Comparison of ENCODE assay signal across 12 mouse cellular contexts in the genomic region with DNA sequence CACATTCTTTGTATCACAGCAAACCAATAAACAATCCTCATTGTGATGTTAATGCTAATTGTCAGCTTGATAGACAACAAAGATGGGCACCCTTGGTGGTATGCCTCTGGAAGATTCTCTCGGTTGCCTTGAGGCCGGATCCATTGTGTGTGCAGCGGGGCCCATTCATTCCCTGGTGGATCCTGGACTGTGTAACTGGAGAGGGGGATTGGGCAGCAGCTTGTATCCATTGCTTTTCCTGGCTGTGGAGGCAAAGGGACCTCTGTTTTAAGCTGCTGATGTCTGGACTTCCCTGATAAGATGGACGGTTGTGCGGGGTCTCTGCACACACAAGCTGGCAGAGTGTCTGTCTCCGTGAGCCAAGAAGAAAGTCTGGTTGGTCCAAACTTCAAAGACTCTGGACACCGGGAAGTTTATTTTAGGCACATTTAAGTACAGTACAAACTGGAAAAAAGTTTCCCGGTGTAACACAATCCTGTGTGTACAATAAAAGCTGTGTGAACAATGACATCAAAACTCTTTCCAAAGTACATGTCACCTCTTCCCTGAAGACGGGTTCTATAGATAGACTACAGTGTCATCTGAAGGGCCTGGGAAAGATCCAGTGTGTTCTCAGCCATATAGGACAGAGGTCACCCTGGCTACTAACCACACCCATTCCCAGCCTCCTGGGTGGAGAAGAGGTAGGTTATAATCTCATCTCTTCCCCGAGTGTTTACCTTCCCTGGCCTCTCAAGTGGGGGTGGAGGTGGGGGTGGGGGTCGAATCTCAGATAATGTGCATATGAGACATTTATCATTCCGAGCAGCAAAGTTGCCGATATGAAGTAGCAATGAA. TPM values are rescaled to one million over a fixed set of nuclear protein-coding genes. Genes with fewer than 3 reads are reported as not detected.
DNase-seq lines count a peak whose midpoint lies in the region; ATAC-seq lines count a peak whose summit lies in the region.
"Had no signal": no experiment of that assay in that cellular context is flagged by ENCODE, and none has a peak within 500 bp of the region (broad histone marks: within the 10 kb centered on the region; RNA-seq: fewer than 3 reads in every experiment).

No protein-coding gene starts in this region.

- no peak overlapping the region; the same call in 1 of the 2 replicates for H3K27ac ChIP-seq in midbrain, embryonic 11.5 days (ENCODE audit: low read depth, low read length)
- H3K27ac ChIP-seq in midbrain, embryonic 14.5 days (replicated peaks; ENCODE audit: low read depth, low read length), result no peak overlapping the region
- peak overlapping the region; percentile 23; the same call in 1 of the 2 replicates for H3K27ac ChIP-seq in neural tube, embryonic 15.5 days (replicated peaks)
- H3K27ac ChIP-seq: stomach, embryonic 15.5 days had no signal

- WGBS in midbrain, embryonic 11.5 days, result 59% methylated on average over 13 of the region's 13 CpGs
- WGBS in midbrain, embryonic 14.5 days, result 53% methylated on average over 13 of the region's 13 CpGs
- WGBS in neural tube, embryonic 15.5 days, result 44% methylated on average over 13 of the region's 13 CpGs

- peaks cover 10% of the 10 kb centered on the region for H3K4me1 ChIP-seq in midbrain, embryonic 11.5 days (ENCODE audit: control insufficient read depth, insufficient read depth, low read length)
- H3K4me1 ChIP-seq in midbrain, embryonic 14.5 days (ENCODE audit: control insufficient read depth, insufficient read depth, low read length), result peaks cover 7% of the 10 kb centered on the region; the same call in 1 of the 2 replicates
- H3K4me1 ChIP-seq in neural tube, embryonic 15.5 days, result peaks cover 37% of the 10 kb centered on the region

- no peak overlapping the region for H3K4me2 ChIP-seq in midbrain, embryonic 11.5 days
- H3K4me2 ChIP-seq in midbrain, embryonic 14.5 days (ENCODE audit: low read length), result no peak overlapping the region
- H3K4me2 ChIP-seq in neural tube, embryonic 15.5 days, result no peak overlapping the region
- H3K4me2 ChIP-seq: stomach, embryonic 15.5 days had no signal

- ATAC-seq in midbrain, embryonic 11.5 days (ENCODE audit: low FRiP score), result no peak
- no peak for ATAC-seq in midbrain, embryonic 14.5 days (ENCODE audit: low FRiP score, low TSS enrichment)
- ATAC-seq in neural tube, embryonic 15.5 days (ENCODE audit: low FRiP score), result no peak

- H3K27me3 ChIP-seq in midbrain, embryonic 11.5 days (ENCODE audit: control insufficient read depth, insufficient read depth, low read length), result no peaks in the 10 kb centered on the region
- no peaks in the 10 kb centered on the region for H3K27me3 ChIP-seq in midbrain, embryonic 14.5 days (ENCODE audit: control insufficient read depth, insufficient read depth, low read length)
- no peaks in the 10 kb centered on the region for H3K27me3 ChIP-seq in neural tube, embryonic 15.5 days (replicated peaks)
- H3K27me3 ChIP-seq: stomach, embryonic 15.5 days had no signal

- no peak overlapping the region for H3K4me3 ChIP-seq in midbrain, embryonic 11.5 days (ENCODE audit: low read depth, low read length)
- no peak overlapping the region for H3K4me3 ChIP-seq in midbrain, embryonic 14.5 days (replicated peaks; ENCODE audit: low read depth, low read length)
- no peak overlapping the region for H3K4me3 ChIP-seq in neural tube, embryonic 15.5 days (replicated peaks)
- H3K4me3 ChIP-seq: stomach, embryonic 15.5 days had no signal

- H3K9ac ChIP-seq in midbrain, embryonic 11.5 days (ENCODE audit: low read length), result no peak overlapping the region
- no peak overlapping the region for H3K9ac ChIP-seq in midbrain, embryonic 14.5 days (replicated peaks; ENCODE audit: low read length)
- H3K9ac ChIP-seq in neural tube, embryonic 15.5 days (replicated peaks), result no peak overlapping the region
- H3K9ac ChIP-seq: stomach, embryonic 15.5 days had no signal

- intact Hi-C loops in heart, postnatal 10 days (cut with DNase I), result loop anchor here (1.0 kb wide), 1 partner anchor 121 kb away; no protein-coding TSS in a partner anchor
- intact Hi-C loops in left cerebral cortex, postnatal 4 days (cut with DNase I), result no loop called here

- H3K36me3 ChIP-seq in midbrain, embryonic 11.5 days (ENCODE audit: control insufficient read depth, insufficient read depth, low read length), result no peaks in the 10 kb centered on the region
- H3K36me3 ChIP-seq in midbrain, embryonic 14.5 days (ENCODE audit: control insufficient read depth, insufficient read depth, low read length), result no peaks in the 10 kb centered on the region
- H3K36me3 ChIP-seq in neural tube, embryonic 15.5 days, result no peaks in the 10 kb centered on the region
- H3K36me3 ChIP-seq: stomach, embryonic 15.5 days had no signal

- H3K9me3 ChIP-seq in midbrain, embryonic 11.5 days (ENCODE audit: control insufficient read depth, low read length), result no peaks in the 10 kb centered on the region
- no peaks in the 10 kb centered on the region for H3K9me3 ChIP-seq in midbrain, embryonic 14.5 days (ENCODE audit: control insufficient read depth, low read length)
- H3K9me3 ChIP-seq in neural tube, embryonic 15.5 days (replicated peaks), result no peaks in the 10 kb centered on the region
- H3K9me3 ChIP-seq: stomach, embryonic 15.5 days had no signal

- peak; percentile 40 for DNase-seq in gastrocnemius, adult 18-20 months (ENCODE audit: low spot score)
- DNase-seq in gastrocnemius, postnatal 10 days, result no peak
- peak; percentile 85 for DNase-seq in midbrain, embryonic 11.5 days (ENCODE audit: low spot score, missing footprints)
- DNase-seq in midbrain, embryonic 14.5 days, result no peak
- peak; percentile 68 to 76 for DNase-seq in heart, postnatal 10 days
- no peak for DNase-seq in frontal cortex, postnatal 25 days (ENCODE audit: low spot score in 2 of 2)
- no peak for DNase-seq in left cerebral cortex, postnatal 4 days
- DNase-seq: kidney, postnatal 10 days had no signal

RNA-seq across cellular contexts. Expression of a gene that starts 31.5 kb away (rescaled TPM):
- 1 to 10 TPM; 5.4 to 9.9 TPM for total RNA-seq in gastrocnemius, adult 18-20 months (2021)
- 10 to 100 TPM; 31.9 to 39.8 TPM for total RNA-seq in gastrocnemius, postnatal 10 days (2021)
- 102 and 106 TPM in 2 replicates for polyA plus RNA-seq in midbrain, embryonic 11.5 days (2014; fragmentation: Nextera tagmentation; extraction: Ambion mirVana)
- 13.5 and 24.8 TPM in 2 replicates for polyA plus RNA-seq in midbrain, embryonic 14.5 days (2014; fragmentation: Nextera tagmentation; extraction: Ambion mirVana)
- total RNA-seq in heart, postnatal 10 days (2021), result 10 to 100 TPM; 80.7 to 99.8 TPM
- 12.4 and 52.6 TPM in 2 replicates for polyA plus RNA-seq in neural tube, embryonic 15.5 days (2015; fragmentation: Nextera tagmentation; extraction: Ambion mirVana)
- total RNA-seq in left cerebral cortex, postnatal 4 days (2021), result 100 to 1,000 TPM; 548 to 589 TPM

RNA-seq across cellular contexts. Expression of a gene that starts 44.7 kb away (rescaled TPM):
- 10 to 100 TPM; 17.9 to 38.6 TPM for total RNA-seq in gastrocnemius, adult 18-20 months (2021)
- total RNA-seq in gastrocnemius, postnatal 10 days (2021), result 100 to 1,000 TPM; 171 to 195 TPM
- polyA plus RNA-seq in midbrain, embryonic 11.5 days (2014; fragmentation: Nextera tagmentation; extraction: Ambion mirVana), result 7,669 and 8,043 TPM in 2 replicates
- polyA plus RNA-seq in midbrain, embryonic 14.5 days (2014; fragmentation: Nextera tagmentation; extraction: Ambion mirVana), result 17,220 and 18,751 TPM in 2 replicates
- total RNA-seq in heart, postnatal 10 days (2021), result 100 to 1,000 TPM; 263 to 273 TPM
- polyA plus RNA-seq in neural tube, embryonic 15.5 days (2015; fragmentation: Nextera tagmentation; extraction: Ambion mirVana), result 10,639 and 13,509 TPM in 2 replicates
- 1,000 to 10,000 TPM; 8,276 to 8,744 TPM for total RNA-seq in left cerebral cortex, postnatal 4 days (2021)

RNA-seq across cellular contexts. Expression of a gene that starts 44.8 kb away (rescaled TPM):
- not detected for total RNA-seq in gastrocnemius, adult 18-20 months (2021)
- not detected for total RNA-seq in gastrocnemius, postnatal 10 days (2021)
- not detected in 2 replicates for polyA plus RNA-seq in midbrain, embryonic 11.5 days (2014; fragmentation: Nextera tagmentation; extraction: Ambion mirVana)
- polyA plus RNA-seq in midbrain, embryonic 14.5 days (2014; fragmentation: Nextera tagmentation; extraction: Ambion mirVana), result not detected in 2 replicates
- total RNA-seq in heart, postnatal 10 days (2021), result not detected
- not detected in 2 replicates for polyA plus RNA-seq in neural tube, embryonic 15.5 days (2015; fragmentation: Nextera tagmentation; extraction: Ambion mirVana)
- not detected for total RNA-seq in left cerebral cortex, postnatal 4 days (2021)
- total RNA-seq: heart, adult 18-20 months; left cerebral cortex, postnatal 25 days had no signal
- polyA plus RNA-seq: stomach, embryonic 15.5 days had no signal

RNA-seq across cellular contexts. Expression of a gene that starts 56.8 kb away (rescaled TPM):
- total RNA-seq in gastrocnemius, adult 18-20 months (2021), result under 1 TPM; 0.43 to 0.88 TPM
- 1 to 10 TPM; 1.7 to 2.0 TPM for total RNA-seq in gastrocnemius, postnatal 10 days (2021)
- 3.6 and 4.8 TPM in 2 replicates for polyA plus RNA-seq in midbrain, embryonic 11.5 days (2014; fragmentation: Nextera tagmentation; extraction: Ambion mirVana)
- 11.7 and 15.5 TPM in 2 replicates for polyA plus RNA-seq in midbrain, embryonic 14.5 days (2014; fragmentation: Nextera tagmentation; extraction: Ambion mirVana)
- under 1 TPM; 0.27 to 0.53 TPM for total RNA-seq in heart, postnatal 10 days (2021)
- polyA plus RNA-seq in neural tube, embryonic 15.5 days (2015; fragmentation: Nextera tagmentation; extraction: Ambion mirVana), result 185 and 209 TPM in 2 replicates
- 1 to 10 TPM; 4.0 to 5.2 TPM for total RNA-seq in left cerebral cortex, postnatal 4 days (2021)

Comparison
In these comparisons a context has a peak if more than half of its experiments do, and no peak if none do; other contexts are left out.
1. DNase-seq: peak in gastrocnemius, adult 18-20 months (single experiment), midbrain, embryonic 11.5 days (single experiment) and heart, postnatal 10 days (2 of 2); none in gastrocnemius, postnatal 10 days (single experiment), midbrain, embryonic 14.5 days (single experiment), frontal cortex, postnatal 25 days (0 of 2) and left cerebral cortex, postnatal 4 days (single experiment).
2. RNA of a gene that starts 31.5 kb away (total RNA-seq): 548 to 589 TPM in left cerebral cortex, postnatal 4 days; 80.7 to 99.8 TPM in heart, postnatal 10 days, 31.9 to 39.8 TPM in gastrocnemius, postnatal 10 days and 5.4 to 9.9 TPM in gastrocnemius, adult 18-20 months; every median in the first group is over 4 times any median in the second.
3. RNA of a gene that starts 44.7 kb away (total RNA-seq): 8,276 to 8,744 TPM in left cerebral cortex, postnatal 4 days; 263 to 273 TPM in heart, postnatal 10 days, 171 to 195 TPM in gastrocnemius, postnatal 10 days and 17.9 to 38.6 TPM in gastrocnemius, adult 18-20 months; every median in the first group is over 10 times any median in the second.